Mouse (Mus musculus) limb, embryonic 10.5 days (tissue): ENCODE data around the gene Cdk5rap3. TPM values are rescaled to one million over a fixed set of nuclear protein-coding genes. Genes with fewer than 3 reads are reported as not detected.

Experiments
- DNase-seq: peaks from one replicate; pipeline ENCODE4 v3.0.0-alpha.2; 2017; ENCODE audit warnings: low spot score
- H3K27ac ChIP-seq: fragments of 300-500 bp; sonication (generic); 2 replicates; pipeline ENCODE4 v1.5.1; 2016; ENCODE audit warnings: mild to moderate bottlenecking
- H3K27me3 ChIP-seq: fragments of 300-500 bp; sonication (generic); 2 replicates; pipeline ENCODE4 v1.6.1; 2016; ENCODE audit warnings: low read depth, mild to moderate bottlenecking; ENCODE audit not compliant: poor library complexity, severe bottlenecking
- H3K36me3 ChIP-seq: fragments of 300-500 bp; sonication (generic); 2 replicates; pipeline ENCODE4 v1.6.1; 2016; ENCODE audit warnings: mild to moderate bottlenecking, moderate library complexity
- H3K4me1 ChIP-seq: fragments of 300-500 bp; sonication (generic); 2 replicates; pipeline ENCODE4 v1.6.1; 2016
- H3K4me3 ChIP-seq: fragments of 300-500 bp; sonication (generic); 2 replicates; pipeline ENCODE4 v1.5.1; 2016; ENCODE audit warnings: mild to moderate bottlenecking, moderate library complexity
- H3K9me3 ChIP-seq: fragments of 300-500 bp; sonication (generic); replicated peaks from 2 replicates; pipeline ENCODE4 v1.6.1; 2016; ENCODE audit warnings: mild to moderate bottlenecking
- WGBS: fragments of 180-500 bp; shearing (Covaris S2); methylation state at CpG from one replicate; pipeline ENCODE4 v1.1.7; 2016; 5-methylcytosine and 5-hydroxymethylcytosine counted together
- polyA plus RNA-seq: library from polyadenylated mRNA; unstranded; fragments of >200 nt; fragmentation: Nextera tagmentation; extraction: Ambion mirVana; gene quantifications from 2 replicates; pipeline ENCODE4 v1.2.1, GENCODE M21; 2016

The Cdk5rap3 gene
- polyA plus RNA-seq, 1 experiment from 2014 or later: 90.0 TPM

GRCm38 (mm10) chr11:96941989-96942590, 25.8 kb upstream of the Cdk5rap3 start:
- no peak for DNase-seq

GRCm38 (mm10) chr11:96940578-96941465, 24.5 kb upstream of the Cdk5rap3 start:
- Histone ChIP-seq H3K36me3 (no peaks in the 10 kb centered on the region), H3K4me3 (no peak overlapping the region), H3K4me1 (peaks cover 20% of the 10 kb centered on the region), H3K27ac (no peak overlapping the region), H3K27me3 (peaks cover 13% of the 10 kb centered on the region; the same call in 1 of the 2 replicates), H3K9me3 (no peaks in the 10 kb centered on the region)
- 77% methylated on average over 16 of the region's 16 CpGs for WGBS
- DNase-seq: no peak

More at GRCm38 (mm10) chr11:96941989-96942590, 25.8 kb upstream of the Cdk5rap3 start:
- peaks cover 13% of the 10 kb centered on the region; the same call in 1 of the 2 replicates for H3K27me3 ChIP-seq
- H3K4me1 ChIP-seq: peaks cover 30% of the 10 kb centered on the region
- no peak overlapping the region for H3K27ac ChIP-seq
- H3K4me3 ChIP-seq: no peak overlapping the region
- no peaks in the 10 kb centered on the region for H3K9me3 ChIP-seq
- 85% methylated on average over 6 of the region's 6 CpGs for WGBS
- no peaks in the 10 kb centered on the region for H3K36me3 ChIP-seq

- Histone ChIP-seq H3K4me1 (peaks cover 12% of the 10 kb centered on the region), H3K4me3 (no peak overlapping the region), H3K36me3 (no peaks in the 10 kb centered on the region), H3K27me3 (0 out of 2 replicates have a peak, but pooled peaks cover 8% of the 10 kb centered on the region), H3K9me3 (no peaks in the 10 kb centered on the region), H3K27ac (no peak overlapping the region)
- DNase-seq: no peak
- 90% methylated on average over 6 of the region's 6 CpGs for WGBS
Observed at GRCm38 (mm10) chr11:96938426-96938800, 22.1 kb upstream of the Cdk5rap3 start.

GRCm38 (mm10) chr11:96937549-96938425, 21.5 kb upstream of the Cdk5rap3 start:
- 65% methylated on average over 10 of the region's 10 CpGs for WGBS
- H3K4me1 ChIP-seq: peaks cover 10% of the 10 kb centered on the region
- DNase-seq: peak; percentile 57

GRCm38 (mm10) chr11:96935872-96936650, 19.8 kb upstream of the Cdk5rap3 start:
- Histone ChIP-seq H3K4me1 (peaks cover 16% of the 10 kb centered on the region), H3K36me3 (no peaks in the 10 kb centered on the region), H3K4me3 (no peak overlapping the region), H3K27ac (no peak overlapping the region), H3K27me3 (peaks cover 8% of the 10 kb centered on the region; the same call in 1 of the 2 replicates), H3K9me3 (no peaks in the 10 kb centered on the region)
- WGBS: 87% methylated on average over 9 of the region's 9 CpGs
- DNase-seq: no peak

More at GRCm38 (mm10) chr11:96937549-96938425, 21.5 kb upstream of the Cdk5rap3 start:
- Histone ChIP-seq H3K27me3 (0 out of 2 replicates have a peak, but pooled peaks cover 6% of the 10 kb centered on the region), H3K27ac (peak overlapping the region; percentile 14; the same call in 1 of the 2 replicates), H3K36me3 (no peaks in the 10 kb centered on the region), H3K4me3 (no peak overlapping the region), H3K9me3 (no peaks in the 10 kb centered on the region)

- Histone ChIP-seq H3K27ac (peak overlapping the region; percentile 69), H3K4me1 (peaks cover 17% of the 10 kb centered on the region), H3K36me3 (no peaks in the 10 kb centered on the region), H3K4me3 (peak overlapping the region; percentile 26), H3K27me3 (peaks cover 19% of the 10 kb centered on the region), H3K9me3 (no peaks in the 10 kb centered on the region)
- DNase-seq: peak; percentile 64
- 21% methylated on average over 12 of the region's 12 CpGs for WGBS
Observed at GRCm38 (mm10) chr11:96934921-96935356, 18.6 kb upstream of the Cdk5rap3 start.

- Histone ChIP-seq H3K27ac (no peak overlapping the region), H3K4me1 (peaks cover 30% of the 10 kb centered on the region), H3K9me3 (no peaks in the 10 kb centered on the region), H3K36me3 (no peaks in the 10 kb centered on the region), H3K4me3 (no peak overlapping the region), H3K27me3 (peaks cover 31% of the 10 kb centered on the region)
- no peak for DNase-seq
- 92% methylated on average over 13 of the region's 13 CpGs for WGBS
Observed at GRCm38 (mm10) chr11:96933562-96934276, 17.4 kb upstream of the Cdk5rap3 start.

GRCm38 (mm10) chr11:96931327-96932062, 15.2 kb upstream of the Cdk5rap3 start:
- 69% methylated on average over 8 of the region's 8 CpGs for WGBS
- Histone ChIP-seq H3K36me3 (no peaks in the 10 kb centered on the region), H3K27ac (0 out of 2 replicates have a peak overlapping the region, but pooled peaks have one; percentile 0), H3K9me3 (no peaks in the 10 kb centered on the region), H3K4me1 (peaks cover 32% of the 10 kb centered on the region), H3K27me3 (peaks cover 47% of the 10 kb centered on the region), H3K4me3 (no peak overlapping the region)
- DNase-seq: no peak

GRCm38 (mm10) chr11:96929766-96930331, 13.6 kb upstream of the Cdk5rap3 start:
- H3K4me3 ChIP-seq: 0 out of 2 replicates have a peak overlapping the region, but pooled peaks have one; percentile 1
- H3K4me1 ChIP-seq: peaks cover 27% of the 10 kb centered on the region
- peaks cover 47% of the 10 kb centered on the region for H3K27me3 ChIP-seq
- DNase-seq: no peak
- 66% methylated on average over 9 of the region's 9 CpGs for WGBS
- no peaks in the 10 kb centered on the region for H3K36me3 ChIP-seq
- H3K9me3 ChIP-seq: no peaks in the 10 kb centered on the region
- no peak overlapping the region for H3K27ac ChIP-seq

GRCm38 (mm10) chr11:96929096-96929765, 12.9 kb upstream of the Cdk5rap3 start:
- DNase-seq: no peak
- Histone ChIP-seq H3K27ac (no peak overlapping the region), H3K4me1 (peaks cover 23% of the 10 kb centered on the region), H3K9me3 (no peaks in the 10 kb centered on the region), H3K36me3 (no peaks in the 10 kb centered on the region), H3K4me3 (no peak overlapping the region), H3K27me3 (peaks cover 47% of the 10 kb centered on the region)
- WGBS: 13% methylated on average over 13 of the region's 13 CpGs
